Mouse (Mus musculus) heart, adult 2 months (tissue): Measurements from ENCODE around the gene Tnrc6b.

ENCODE experiments used
- CTCF ChIP-seq: fragments of 200-600 bp; IDR thresholded peaks from 2 replicates; pipeline ENCODE4 v1.8.1; 2022; ENCODE audit warnings: antibody characterized with exemption, mild to moderate bottlenecking, moderate library complexity
- POLR2A ChIP-seq: fragments of 200-500 bp; IDR thresholded peaks from 2 replicates; pipeline ENCODE4 v1.6.1; 2011; ENCODE audit warnings: mild to moderate bottlenecking, low read depth, low read length, control low read depth; ENCODE audit not compliant: insufficient read depth

- TF ChIP-seq CTCF = no peak
- no peak for TF ChIP-seq POLR2A
Observed at GRCm38 (mm10) chr15:80884095-80884494, 173.0 kb downstream of the Tnrc6b start.
